Mouse (Mus musculus): ENCODE measurements around the gene Atp13a2. TPM values are rescaled to one million over a fixed set of nuclear protein-coding genes. Genes with fewer than 3 reads are reported as not detected.

Atp13a2 gene
- total and polyA plus RNA-seq, 2 experiments from 2014 or later = 18.8 to 45.8 TPM

DNA sequence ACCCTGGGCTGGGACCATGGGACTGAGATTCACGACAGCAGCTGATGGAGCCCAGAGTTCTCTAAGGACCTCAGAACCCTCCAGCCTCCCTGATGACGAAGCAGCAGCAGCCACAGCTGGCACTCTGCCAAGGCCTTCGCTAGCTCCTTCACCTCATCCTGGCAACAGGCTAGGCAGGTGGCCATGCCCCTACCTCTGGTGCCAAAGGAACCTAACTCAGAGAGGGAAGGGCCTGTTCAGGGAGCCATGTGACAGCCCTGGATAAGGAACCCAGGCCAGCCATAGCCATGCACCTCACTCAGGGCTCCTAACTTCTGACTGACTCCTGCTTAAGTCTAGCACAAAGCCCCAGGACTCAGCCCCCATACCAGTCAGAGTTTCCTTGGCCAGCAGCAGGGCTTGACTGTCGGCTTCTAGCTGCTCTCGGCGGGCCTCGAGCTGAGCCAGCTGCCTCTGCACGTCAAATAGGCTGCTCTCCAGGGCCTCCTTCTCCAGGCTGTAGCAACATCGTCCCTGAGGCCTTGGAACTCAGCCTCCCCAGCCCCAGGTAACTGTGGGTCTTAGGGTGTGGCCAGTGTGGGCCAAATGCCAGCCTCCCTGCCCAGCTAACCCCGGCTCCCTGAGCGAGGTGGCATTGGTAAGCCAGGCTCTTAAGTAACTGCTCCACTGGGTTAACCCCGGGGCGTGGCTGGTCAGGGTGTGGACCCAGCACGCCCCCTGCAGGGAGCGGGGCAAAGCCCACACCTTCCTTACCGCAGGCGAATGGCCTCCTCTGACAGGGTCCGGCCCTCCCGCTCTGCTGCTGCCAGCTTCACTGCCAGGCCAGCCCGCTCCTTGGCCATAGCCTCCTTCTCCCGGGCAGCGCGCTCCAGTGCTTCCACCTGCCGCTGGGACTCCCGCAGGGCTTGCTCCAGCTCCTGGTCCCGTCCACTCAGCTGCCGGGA lies 47.2 kb downstream of the Atp13a2 start:
- no peak overlapping the region for H3K9ac ChIP-seq (replicated peaks; ENCODE audit: low read depth, low read length)
- TF ChIP-seq CTCF (IDR thresholded peaks at IDR 0.05; ENCODE audit: low read depth) (no peak), EP300 (IDR thresholded peaks at IDR 0.05; ENCODE audit: low read depth) (no peak)
- H3K9me3 ChIP-seq (replicated peaks; ENCODE audit: control insufficient read depth, low read length) = no peaks in the 10 kb centered on the region
- peaks cover 25% of the 10 kb centered on the region; the same call in 1 of the 2 replicates for H3K36me3 ChIP-seq (replicated peaks; ENCODE audit: control insufficient read depth, insufficient read depth, low read length)
- no peaks in the 10 kb centered on the region for H3K27me3 ChIP-seq (ENCODE audit: control insufficient read depth, insufficient read depth, low read length)
- H3K4me3 ChIP-seq (ENCODE audit: low read depth, low read length) = no peak overlapping the region
- WGBS = 73% methylated on average over 27 of the region's 27 CpGs
- no peak overlapping the region for H3K4me2 ChIP-seq (ENCODE audit: low read depth, low read length)
- no peak overlapping the region for H3K27ac ChIP-seq (ENCODE audit: low read depth)
- DNase-seq (ENCODE audit: low spot score) (no peak), ATAC-seq (ENCODE audit: insufficient read depth, low read depth) (no peak)
- no peaks in the 10 kb centered on the region for H3K4me1 ChIP-seq (ENCODE audit: control insufficient read depth, insufficient read depth)

GRCm38 (mm10) chr4:141041117-141041516 lies 54.4 kb downstream of the Atp13a2 start:
- no peak for TF ChIP-seq EP300 (IDR thresholded peaks at IDR 0.05; ENCODE audit: low read depth)
- TF ChIP-seq CTCF (IDR thresholded peaks at IDR 0.05; ENCODE audit: low read depth) = no peak
- Histone ChIP-seq H3K9me3 (replicated peaks; ENCODE audit: control insufficient read depth, low read length) (no peaks in the 10 kb centered on the region), H3K4me3 (ENCODE audit: low read depth, low read length) (no peak overlapping the region), H3K27ac (ENCODE audit: low read depth) (no peak overlapping the region), H3K4me2 (ENCODE audit: low read depth, low read length) (no peak overlapping the region), H3K4me1 (ENCODE audit: control insufficient read depth, insufficient read depth) (no peaks in the 10 kb centered on the region), H3K36me3 (replicated peaks; ENCODE audit: control insufficient read depth, insufficient read depth, low read length) (peaks cover 22% of the 10 kb centered on the region; the same call in 1 of the 2 replicates), H3K9ac (replicated peaks; ENCODE audit: low read depth, low read length) (no peak overlapping the region), H3K27me3 (ENCODE audit: control insufficient read depth, insufficient read depth, low read length) (no peaks in the 10 kb centered on the region)
- DNase-seq (ENCODE audit: low spot score) (no peak), ATAC-seq (ENCODE audit: insufficient read depth, low read depth) (no peak)
- 45% methylated on average over 12 of the region's 12 CpGs for WGBS

DNA sequence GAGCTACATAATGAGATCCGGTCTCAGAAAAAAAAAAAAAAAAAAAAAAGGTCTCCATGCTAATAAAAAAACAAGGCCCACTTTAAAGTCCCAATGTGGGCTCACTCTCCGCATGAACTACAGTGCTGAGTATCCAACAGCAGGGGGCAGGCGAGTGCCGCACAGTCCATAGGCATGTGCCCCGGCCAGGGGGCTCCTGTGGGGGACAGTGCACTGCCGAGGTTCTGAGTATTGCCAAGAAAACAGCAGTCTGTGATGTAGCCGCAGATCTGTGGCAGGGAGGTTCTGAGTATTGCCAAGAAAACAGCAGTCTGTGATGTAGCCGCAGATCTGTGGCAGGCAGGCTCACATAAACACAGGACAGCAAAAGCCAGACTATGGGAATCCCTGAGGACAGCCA lies 58.1 kb downstream of the Atp13a2 start:
- H3K4me3 ChIP-seq (ENCODE audit: low read depth, low read length) = no peak overlapping the region
- H3K9me3 ChIP-seq (replicated peaks; ENCODE audit: control insufficient read depth, low read length) = no peaks in the 10 kb centered on the region
- no peak overlapping the region for H3K9ac ChIP-seq (replicated peaks; ENCODE audit: low read depth, low read length)
- H3K27me3 ChIP-seq (ENCODE audit: control insufficient read depth, insufficient read depth, low read length) = no peaks in the 10 kb centered on the region
- DNase-seq (ENCODE audit: low spot score) (peak; percentile 62), ATAC-seq (ENCODE audit: insufficient read depth, low read depth) (peak; percentile 71)
- 18% methylated on average over 8 of the region's 8 CpGs for WGBS
- H3K27ac ChIP-seq (ENCODE audit: low read depth) = no peak overlapping the region
- H3K36me3 ChIP-seq (replicated peaks; ENCODE audit: control insufficient read depth, insufficient read depth, low read length) = 0 out of 2 replicates have a peak, but pooled peaks cover 6% of the 10 kb centered on the region
- TF ChIP-seq CTCF (IDR thresholded peaks at IDR 0.05; ENCODE audit: low read depth) (peak; percentile 78), EP300 (IDR thresholded peaks at IDR 0.05; ENCODE audit: low read depth) (no peak)
- no peaks in the 10 kb centered on the region for H3K4me1 ChIP-seq (ENCODE audit: control insufficient read depth, insufficient read depth)
- no peak overlapping the region for H3K4me2 ChIP-seq (ENCODE audit: low read depth, low read length)

GRCm38 (mm10) chr4:141048810-141049475 lies 62.3 kb downstream of the Atp13a2 start:
- Histone ChIP-seq H3K27me3 (ENCODE audit: control insufficient read depth, insufficient read depth, low read length) (no peaks in the 10 kb centered on the region), H3K9me3 (replicated peaks; ENCODE audit: control insufficient read depth, low read length) (no peaks in the 10 kb centered on the region), H3K36me3 (replicated peaks; ENCODE audit: control insufficient read depth, insufficient read depth, low read length) (no peaks in the 10 kb centered on the region), H3K4me3 (ENCODE audit: low read depth, low read length) (no peak overlapping the region), H3K9ac (replicated peaks; ENCODE audit: low read depth, low read length) (no peak overlapping the region), H3K4me2 (ENCODE audit: low read depth, low read length) (no peak overlapping the region), H3K4me1 (ENCODE audit: control insufficient read depth, insufficient read depth) (no peaks in the 10 kb centered on the region; the same call in 1 of the 2 replicates), H3K27ac (ENCODE audit: low read depth) (no peak overlapping the region)
- ATAC-seq (ENCODE audit: insufficient read depth, low read depth) (no peak), DNase-seq (ENCODE audit: low spot score) (no peak)
- WGBS = 86% methylated on average over 17 of the region's 17 CpGs
- TF ChIP-seq CTCF (IDR thresholded peaks at IDR 0.05; ENCODE audit: low read depth) = no peak
- TF ChIP-seq EP300 (IDR thresholded peaks at IDR 0.05; ENCODE audit: low read depth) = no peak

- ATAC-seq (ENCODE audit: insufficient read depth, low read depth) = no peak
- Histone ChIP-seq H3K9me3 (replicated peaks; ENCODE audit: control insufficient read depth, low read length) (no peaks in the 10 kb centered on the region), H3K9ac (replicated peaks; ENCODE audit: low read depth, low read length) (no peak overlapping the region), H3K4me2 (ENCODE audit: low read depth, low read length) (no peak overlapping the region), H3K27me3 (ENCODE audit: control insufficient read depth, insufficient read depth, low read length) (no peaks in the 10 kb centered on the region), H3K4me1 (ENCODE audit: control insufficient read depth, insufficient read depth) (no peaks in the 10 kb centered on the region; the same call in 1 of the 2 replicates), H3K36me3 (replicated peaks; ENCODE audit: control insufficient read depth, insufficient read depth, low read length) (peaks cover 3% of the 10 kb centered on the region; the same call in 1 of the 2 replicates), H3K4me3 (ENCODE audit: low read depth, low read length) (no peak overlapping the region), H3K27ac (ENCODE audit: low read depth) (no peak overlapping the region)
- 62% methylated on average over 4 of the region's 4 CpGs for WGBS
- no peak for TF ChIP-seq CTCF (IDR thresholded peaks at IDR 0.05; ENCODE audit: low read depth)
- no peak for TF ChIP-seq EP300 (IDR thresholded peaks at IDR 0.05; ENCODE audit: low read depth)
- DNase-seq (ENCODE audit: low spot score) = no peak
Measured at GRCm38 (mm10) chr4:141049476-141049835, 62.8 kb downstream of the Atp13a2 start.
